Mouse (Mus musculus) heart, adult 9 months (tissue): ENCODE data around the gene Dnajc17.

ENCODE experiments used
- DNase-seq, 2 experiments: peaks; one replicate each; pipeline ENCODE4 v3.0.0; 2022; ENCODE audit warnings: low spot score in 2 of 2

Dnajc17 gene

GRCm38 (mm10) chr2:119198049-119198448, 10.5 kb downstream of the Dnajc17 start:
- DNase-seq = no peak

GRCm38 (mm10) chr2:119197493-119197892, 11.1 kb downstream of the Dnajc17 start:
- DNase-seq = no peak

- no peak for DNase-seq
Observed at GRCm38 (mm10) chr2:119196316-119197108, 12.1 kb downstream of the Dnajc17 start.

GRCm38 (mm10) chr2:119194140-119194539, 14.5 kb downstream of the Dnajc17 start:
- peak in 1 of 2 experiments; percentile 25 for DNase-seq

- DNase-seq = no peak
Observed at GRCm38 (mm10) chr2:119190969-119191368, 17.6 kb downstream of the Dnajc17 start.

GRCm38 (mm10) chr2:119189029-119189710, 19.4 kb downstream of the Dnajc17 start:
- peak; percentile 62 to 77 for DNase-seq

GRCm38 (mm10) chr2:119182914-119183313, 25.7 kb downstream of the Dnajc17 start:
- DNase-seq = no peak

- DNase-seq = no peak
Observed at GRCm38 (mm10) chr2:119177384-119177939, 31.1 kb downstream of the Dnajc17 start.

- DNase-seq = no peak
Observed at GRCm38 (mm10) chr2:119176761-119177160, 31.8 kb downstream of the Dnajc17 start.

GRCm38 (mm10) chr2:119175614-119176013, 33.0 kb downstream of the Dnajc17 start:
- DNase-seq = no peak

GRCm38 (mm10) chr2:119174866-119175265, 33.7 kb downstream of the Dnajc17 start:
- no peak for DNase-seq

GRCm38 (mm10) chr2:119173991-119174651, 34.5 kb downstream of the Dnajc17 start, which contains the start of gene Gm14137:
Gm14137 (plus strand) TSS chr2:119174509.
- DNase-seq = no peak

- peak; percentile 69 to 73 for DNase-seq
Observed at GRCm38 (mm10) chr2:119172862-119173576, 35.6 kb downstream of the Dnajc17 start.

GRCm38 (mm10) chr2:119172446-119172845, 36.1 kb downstream of the Dnajc17 start:
- DNase-seq = no peak

- peak in 1 of 2 experiments; percentile 15 for DNase-seq
Observed at GRCm38 (mm10) chr2:119171574-119171973, 37.0 kb downstream of the Dnajc17 start.

- no peak for DNase-seq
Observed at GRCm38 (mm10) chr2:119170282-119170681, 38.3 kb downstream of the Dnajc17 start.

GRCm38 (mm10) chr2:119167866-119168256, 40.7 kb downstream of the Dnajc17 start:
- DNase-seq = no peak

GRCm38 (mm10) chr2:119166901-119167865, 41.4 kb downstream of the Dnajc17 start, which contains the start of gene Gchfr:
Gchfr (plus strand) TSS chr2:119167773.
- peak; percentile 65 to 68 for DNase-seq

GRCm38 (mm10) chr2:119165401-119165800, 43.2 kb downstream of the Dnajc17 start:
- no peak for DNase-seq

GRCm38 (mm10) chr2:119163999-119164398, 44.6 kb downstream of the Dnajc17 start:
- no peak for DNase-seq
